Comparison of ENCODE assay signal across 15 mouse cellular contexts in genomic region chr15:81248341-81248679, GRCm38 (mm10). TPM values are rescaled to one million over a fixed set of nuclear protein-coding genes. Genes with fewer than 3 reads are reported as not detected.
DNase-seq lines count a peak whose midpoint lies in the region; ATAC-seq and TF ChIP-seq lines count a peak whose summit lies in the region.
"Had no signal": no experiment of that assay in that cellular context is flagged by ENCODE, and none has a peak within 500 bp of the region (broad histone marks: within the 10 kb centered on the region; RNA-seq: fewer than 3 reads in every experiment).

No protein-coding gene starts in this region.

- H3K27ac ChIP-seq in heart, postnatal 0 days (ENCODE audit: low read depth): peak overlapping the region; percentile 60
- H3K27ac ChIP-seq in heart, embryonic 10.5 days: no peak overlapping the region
- peak overlapping the region; percentile 83 for H3K27ac ChIP-seq in liver, postnatal 0 days (ENCODE audit: low read depth)
- H3K27ac ChIP-seq in liver, embryonic 12.5 days: no peak overlapping the region
- H3K27ac ChIP-seq in embryonic facial prominence, embryonic 15.5 days (replicated peaks): peak overlapping the region; percentile 81
- peak overlapping the region; percentile 86 for H3K27ac ChIP-seq in small intestine, adult 2 months (ENCODE audit: insufficient read depth, low read depth, low read length)
- H3K27ac ChIP-seq: forebrain, embryonic 15.5 days had no signal

- no peak for DNase-seq in heart, postnatal 0 days (ENCODE audit: low spot score)
- no peak for DNase-seq in heart, embryonic 10.5 days (ENCODE audit: low spot score)
- no peak for DNase-seq in liver, postnatal 0 days
- DNase-seq: cerebellum, postnatal 36 days; gastrocnemius, postnatal 10 days had no signal

- no peaks in the 10 kb centered on the region for H3K36me3 ChIP-seq in heart, postnatal 0 days (replicated peaks; ENCODE audit: control insufficient read depth, insufficient read depth, low read length)
- H3K36me3 ChIP-seq in heart, embryonic 10.5 days: 0 out of 2 replicates have a peak, but pooled peaks cover 2% of the 10 kb centered on the region
- peaks cover 3% of the 10 kb centered on the region; the same call in 1 of the 2 replicates for H3K36me3 ChIP-seq in liver, postnatal 0 days (replicated peaks; ENCODE audit: insufficient read depth, low read length)
- no peaks in the 10 kb centered on the region for H3K36me3 ChIP-seq in liver, embryonic 12.5 days
- no peaks in the 10 kb centered on the region for H3K36me3 ChIP-seq in embryonic facial prominence, embryonic 15.5 days
- no peaks in the 10 kb centered on the region for H3K36me3 ChIP-seq in small intestine, adult 2 months (ENCODE audit: control insufficient read depth, insufficient read depth, low read length)
- H3K36me3 ChIP-seq: embryonic facial prominence, embryonic 12.5 days; forebrain, embryonic 15.5 days had no signal

- TF ChIP-seq CTCF in heart, postnatal 0 days (IDR thresholded peaks at IDR 0.05; ENCODE audit: low read depth): no peak
- no peak for TF ChIP-seq CTCF in liver, postnatal 0 days (IDR thresholded peaks at IDR 0.05; ENCODE audit: low read depth)
- no peak for TF ChIP-seq CTCF in small intestine, adult 2 months (IDR thresholded peaks at IDR 0.05; ENCODE audit: extremely low read depth, insufficient read length, insufficient replicate concordance, low read depth, low read length)

- no peak overlapping the region for H3K4me3 ChIP-seq in heart, postnatal 0 days (ENCODE audit: low read depth, low read length)
- H3K4me3 ChIP-seq in heart, embryonic 10.5 days: no peak overlapping the region
- H3K4me3 ChIP-seq in liver, postnatal 0 days (ENCODE audit: low read depth, low read length): no peak overlapping the region
- H3K4me3 ChIP-seq in liver, embryonic 12.5 days: no peak overlapping the region
- no peak overlapping the region for H3K4me3 ChIP-seq in embryonic facial prominence, embryonic 15.5 days (replicated peaks)
- H3K4me3 ChIP-seq in small intestine, adult 2 months (ENCODE audit: low read depth, low read length): no peak overlapping the region
- H3K4me3 ChIP-seq: embryonic facial prominence, embryonic 12.5 days; forebrain, embryonic 15.5 days had no signal

- no peak overlapping the region for H3K9ac ChIP-seq in heart, postnatal 0 days (replicated peaks; ENCODE audit: low read depth, low read length)
- H3K9ac ChIP-seq in liver, postnatal 0 days (replicated peaks): no peak overlapping the region
- H3K9ac ChIP-seq in liver, embryonic 12.5 days: no peak overlapping the region
- no peak overlapping the region for H3K9ac ChIP-seq in embryonic facial prominence, embryonic 15.5 days
- H3K9ac ChIP-seq: embryonic facial prominence, embryonic 12.5 days; forebrain, embryonic 15.5 days had no signal

- no peaks in the 10 kb centered on the region for H3K27me3 ChIP-seq in heart, postnatal 0 days (ENCODE audit: control insufficient read depth, insufficient read depth, low read length)
- no peaks in the 10 kb centered on the region for H3K27me3 ChIP-seq in heart, embryonic 10.5 days (ENCODE audit: insufficient read depth, poor library complexity, severe bottlenecking)
- H3K27me3 ChIP-seq in liver, postnatal 0 days (ENCODE audit: insufficient read depth, low read length): no peaks in the 10 kb centered on the region
- no peaks in the 10 kb centered on the region for H3K27me3 ChIP-seq in liver, embryonic 12.5 days (replicated peaks)
- H3K27me3 ChIP-seq in embryonic facial prominence, embryonic 15.5 days: no peaks in the 10 kb centered on the region
- H3K27me3 ChIP-seq in small intestine, adult 2 months (ENCODE audit: control insufficient read depth, insufficient read depth, low read length): no peaks in the 10 kb centered on the region
- H3K27me3 ChIP-seq: embryonic facial prominence, embryonic 12.5 days; forebrain, embryonic 15.5 days had no signal

- no peak for TF ChIP-seq EP300 in heart, postnatal 0 days (IDR thresholded peaks at IDR 0.05; ENCODE audit: low read depth)
- no peak for TF ChIP-seq EP300 in liver, postnatal 0 days (IDR thresholded peaks at IDR 0.05; ENCODE audit: low read depth)

- H3K4me2 ChIP-seq in heart, postnatal 0 days (ENCODE audit: low read depth, low read length): peak overlapping the region; percentile 46; the same call in 1 of the 2 replicates
- peak overlapping the region; percentile 67; the same call in 1 of the 2 replicates for H3K4me2 ChIP-seq in liver, postnatal 0 days (ENCODE audit: low read depth, low read length)
- no peak overlapping the region for H3K4me2 ChIP-seq in liver, embryonic 12.5 days
- H3K4me2 ChIP-seq in embryonic facial prominence, embryonic 15.5 days (replicated peaks): 0 out of 2 replicates have a peak overlapping the region, but pooled peaks have one; percentile 29
- H3K4me2 ChIP-seq: forebrain, embryonic 15.5 days had no signal

- no peak for TF ChIP-seq POLR2A in small intestine, adult 2 months (IDR thresholded peaks at IDR 0.05; ENCODE audit: low read depth, low read length)

- no peak for ATAC-seq in heart, postnatal 0 days (ENCODE audit: insufficient read depth, low read depth)
- ATAC-seq in liver, postnatal 0 days: no peak; the same call in 1 of the 2 replicates
- no peak for ATAC-seq in liver, embryonic 12.5 days
- no peak for ATAC-seq in embryonic facial prominence, embryonic 15.5 days (ENCODE audit: insufficient number of reproducible peaks, low FRiP score, low TSS enrichment, low read depth)
- ATAC-seq in activated CD4-positive, CD25-positive, alpha-beta regulatory T cell, adult 4 months: no peak
- ATAC-seq: forebrain, embryonic 15.5 days; hindbrain, postnatal 0 days had no signal

- peaks cover 10% of the 10 kb centered on the region; the same call in 1 of the 2 replicates for H3K4me1 ChIP-seq in heart, postnatal 0 days (ENCODE audit: control insufficient read depth, insufficient read depth)
- peaks cover 3% of the 10 kb centered on the region for H3K4me1 ChIP-seq in heart, embryonic 10.5 days
- peaks cover 13% of the 10 kb centered on the region for H3K4me1 ChIP-seq in liver, postnatal 0 days (ENCODE audit: insufficient read depth)
- peaks cover 8% of the 10 kb centered on the region; the same call in 1 of the 2 replicates for H3K4me1 ChIP-seq in liver, embryonic 12.5 days
- peaks cover 15% of the 10 kb centered on the region for H3K4me1 ChIP-seq in embryonic facial prominence, embryonic 15.5 days
- peaks cover 21% of the 10 kb centered on the region; the same call in 1 of the 2 replicates for H3K4me1 ChIP-seq in small intestine, adult 2 months (ENCODE audit: control insufficient read depth, insufficient read depth, insufficient read length, low read length)

- WGBS in heart, postnatal 0 days: 71% methylated on average over 4 of the region's 4 CpGs
- WGBS in heart, embryonic 10.5 days: 86% methylated on average over 4 of the region's 4 CpGs
- 63% methylated on average over 4 of the region's 4 CpGs for WGBS in liver, postnatal 0 days (ENCODE audit: insufficient replicate concordance)
- 67% methylated on average over 4 of the region's 4 CpGs for WGBS in liver, embryonic 12.5 days (ENCODE audit: insufficient replicate concordance)
- 67% methylated on average over 4 of the region's 4 CpGs for WGBS in embryonic facial prominence, embryonic 15.5 days
- WGBS in small intestine, adult 2 months: 24% methylated on average over 4 of the region's 4 CpGs

- H3K9me3 ChIP-seq in heart, postnatal 0 days (replicated peaks; ENCODE audit: control insufficient read depth, low read length): 0 out of 2 replicates have a peak, but pooled peaks cover 3% of the 10 kb centered on the region
- H3K9me3 ChIP-seq in heart, embryonic 10.5 days: peaks cover 4% of the 10 kb centered on the region; the same call in 1 of the 2 replicates
- peaks cover 5% of the 10 kb centered on the region; the same call in 1 of the 2 replicates for H3K9me3 ChIP-seq in liver, postnatal 0 days (ENCODE audit: low read length)
- H3K9me3 ChIP-seq in liver, embryonic 12.5 days (replicated peaks): no peaks in the 10 kb centered on the region
- H3K9me3 ChIP-seq in embryonic facial prominence, embryonic 15.5 days (replicated peaks): no peaks in the 10 kb centered on the region
- H3K9me3 ChIP-seq: forebrain, embryonic 15.5 days had no signal

RNA-seq across cellular contexts. Expression of gene Mchr1, which starts 13.0 kb away (rescaled TPM):
- total RNA-seq in heart, postnatal 0 days (2014; rRNA removed; ENCODE audit: low replicate concordance): 4.2 TPM in 1 of 2 replicates, not detected in the other
- not detected in 2 replicates for polyA plus RNA-seq in heart, postnatal 0 days (2015; fragmentation: Nextera tagmentation; extraction: Ambion mirVana)
- polyA plus RNA-seq in heart, embryonic 10.5 days (2016; fragmentation: Nextera tagmentation; extraction: Ambion mirVana): 0.10 and 0.48 TPM in 2 replicates
- polyA plus RNA-seq in liver, postnatal 0 days (2015; fragmentation: Nextera tagmentation; extraction: Ambion mirVana): 0.12 and 0.17 TPM in 2 replicates
- 0.19 TPM in 1 of 2 replicates, not detected in the other for polyA plus RNA-seq in liver, embryonic 12.5 days (2016; fragmentation: Nextera tagmentation; extraction: Ambion mirVana)
- 1.9 TPM in 2 replicates for polyA plus RNA-seq in embryonic facial prominence, embryonic 15.5 days (2015; fragmentation: Nextera tagmentation; extraction: Ambion mirVana)
- polyA plus RNA-seq in small intestine, adult 2 months (2012; rRNA removed): 0.32 and 0.71 TPM in 2 replicates
- under 1 TPM in 1 of 2 experiments, not detected in 1; 0.30 TPM for polyA plus RNA-seq in activated CD4-positive, CD25-positive, alpha-beta regulatory T cell, adult 4 months (2017; shearing (Covaris generic))
- total RNA-seq: heart, postnatal 10 days; megakaryocyte progenitor cell, adult 5-6 weeks; MEL had no signal

RNA-seq across cellular contexts. Expression of gene Mrtfa, which starts 57.8 kb away (rescaled TPM):
- total RNA-seq in heart, postnatal 0 days (2014; rRNA removed; ENCODE audit: low replicate concordance): 11.4 and 26.0 TPM in 2 replicates
- polyA plus RNA-seq in heart, postnatal 0 days (2015; fragmentation: Nextera tagmentation; extraction: Ambion mirVana): 4.9 and 5.8 TPM in 2 replicates
- polyA plus RNA-seq in heart, embryonic 10.5 days (2016; fragmentation: Nextera tagmentation; extraction: Ambion mirVana): 18.3 and 26.9 TPM in 2 replicates
- 4.3 and 4.5 TPM in 2 replicates for polyA plus RNA-seq in liver, postnatal 0 days (2015; fragmentation: Nextera tagmentation; extraction: Ambion mirVana)
- 8.0 and 8.7 TPM in 2 replicates for polyA plus RNA-seq in liver, embryonic 12.5 days (2016; fragmentation: Nextera tagmentation; extraction: Ambion mirVana)
- polyA plus RNA-seq in embryonic facial prominence, embryonic 15.5 days (2015; fragmentation: Nextera tagmentation; extraction: Ambion mirVana): 30.1 and 33.6 TPM in 2 replicates
- 16.8 and 34.5 TPM in 2 replicates for polyA plus RNA-seq in small intestine, adult 2 months (2012; rRNA removed)
- 10 to 100 TPM; 45.2 to 54.3 TPM for polyA plus RNA-seq in activated CD4-positive, CD25-positive, alpha-beta regulatory T cell, adult 4 months (2017; shearing (Covaris generic))

Comparison
In these comparisons a context has a peak if more than half of its experiments do, and no peak if none do; other contexts are left out.
1. H3K27ac ChIP-seq: peak in heart, postnatal 0 days (single experiment), liver, postnatal 0 days (single experiment), embryonic facial prominence, embryonic 15.5 days (single experiment) and small intestine, adult 2 months (single experiment); none in heart, embryonic 10.5 days (single experiment) and liver, embryonic 12.5 days (single experiment).